Mouse (Mus musculus): ENCODE measurements at regions not wholly inside any gene's neighbourhood (a gene's known extent, or its start where the extent isn't known, plus 50 kb on each side); places are given as distances from the start of the nearest gene placed in this dataset.

DNA sequence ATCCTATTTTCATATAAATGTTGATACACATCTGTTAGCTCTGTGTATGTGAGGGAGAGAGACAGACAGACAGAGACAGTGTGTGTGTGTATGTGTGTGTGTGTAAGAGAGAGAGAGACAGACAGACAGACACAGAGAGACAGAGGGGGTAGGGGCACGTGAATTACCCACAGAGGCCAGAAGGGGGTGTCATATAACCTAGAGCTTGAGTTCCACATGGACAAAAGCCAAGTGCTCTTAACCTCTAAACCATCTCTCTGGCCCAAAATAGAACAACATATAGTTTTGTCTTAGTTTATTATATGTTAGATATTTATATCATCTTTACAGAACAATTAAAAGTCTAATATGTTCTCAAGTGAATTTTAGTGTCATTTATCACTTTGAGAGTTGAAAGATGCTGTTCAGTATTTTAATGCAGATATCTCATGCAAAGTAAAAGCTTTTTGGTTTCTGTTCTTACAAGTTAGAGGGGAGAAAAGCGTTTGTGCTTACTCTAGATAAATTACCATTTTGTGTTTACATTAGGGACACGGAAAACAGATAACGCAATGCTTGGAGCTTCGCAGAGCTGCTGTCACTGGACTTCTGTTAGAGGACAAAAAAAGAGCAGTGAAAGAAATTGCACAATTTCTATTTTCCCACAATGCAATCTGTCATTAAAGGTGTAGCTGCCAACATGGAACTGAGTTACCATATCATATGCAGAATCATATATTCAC, 710.6 kb upstream of the Tmem132c start:
- Histone ChIP-seq H3K4me3 (no peak overlapping the region), H3K27ac (no peak overlapping the region)
- TF ChIP-seq CTCF (IDR thresholded peaks at IDR 0.05): no peak
- DNase-seq: no peak
- intact Hi-C loops (cut with DNase I): no loop called here

DNA sequence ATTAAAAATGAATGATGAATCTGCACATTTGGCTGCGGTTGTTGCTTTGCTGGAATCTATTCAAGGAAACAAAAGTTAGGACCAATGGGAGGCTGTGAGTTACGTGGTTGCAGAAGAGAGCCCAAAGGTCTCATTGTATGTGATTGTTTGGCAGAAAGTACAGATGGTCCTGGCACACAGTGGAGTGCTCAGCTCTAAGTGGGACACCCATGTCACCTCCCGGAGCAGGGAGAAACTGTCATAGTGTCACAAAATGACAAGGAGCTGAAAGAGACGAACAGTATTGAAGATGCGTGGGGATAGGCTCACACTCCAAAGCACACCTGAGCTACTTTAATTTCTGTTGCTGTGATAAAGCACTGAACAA, 710.1 kb upstream of the Tmem132c start:
- no peak for TF ChIP-seq CTCF (IDR thresholded peaks at IDR 0.05)
- intact Hi-C loops (cut with DNase I): no loop called here
- Histone ChIP-seq H3K4me3 (no peak overlapping the region), H3K27ac (no peak overlapping the region)
- no peak for DNase-seq

DNA sequence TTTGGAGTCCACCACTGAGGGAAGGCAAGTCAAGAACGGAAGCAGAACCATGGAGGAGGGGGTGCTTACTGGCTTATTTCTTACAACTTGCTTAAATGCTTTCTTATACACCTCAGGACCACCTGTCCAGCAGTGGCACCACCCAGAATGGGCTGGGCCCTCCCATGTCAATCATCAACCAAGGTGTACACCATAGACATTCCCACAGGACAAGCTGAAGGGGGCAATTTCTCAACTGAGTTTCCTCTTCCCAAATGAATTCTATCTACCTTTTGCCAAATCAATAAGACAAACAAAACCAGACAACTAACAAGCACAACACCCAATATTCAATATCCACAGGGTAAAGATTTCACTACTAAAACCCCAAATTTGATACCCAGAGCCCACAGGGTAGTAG, 709.6 kb upstream of the Tmem132c start:
- no peak for TF ChIP-seq CTCF (IDR thresholded peaks at IDR 0.05)
- no peak overlapping the region for H3K27ac ChIP-seq
- DNase-seq: no peak
- no peak overlapping the region for H3K4me3 ChIP-seq
- intact Hi-C loops (cut with DNase I): no loop called here

DNA sequence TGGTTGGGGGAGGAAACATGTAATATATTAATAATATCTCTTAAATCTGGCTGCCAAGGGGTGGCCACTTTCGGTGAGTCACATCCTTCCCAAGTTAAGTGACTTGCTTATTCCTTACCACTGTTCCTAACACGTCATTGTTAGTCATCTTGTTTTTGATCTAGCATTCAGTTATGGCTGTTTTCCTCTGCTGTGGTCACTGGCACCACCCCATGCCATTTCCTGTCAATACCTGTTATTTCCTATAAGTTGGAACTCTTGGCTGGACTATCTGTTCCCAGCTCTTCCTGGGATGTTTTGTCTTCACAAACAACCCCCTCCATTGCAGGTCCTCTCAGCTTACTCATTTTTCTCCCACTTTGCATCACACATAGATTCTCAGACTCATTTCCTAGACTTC, 703.5 kb upstream of the Tmem132c start:
- TF ChIP-seq CTCF (IDR thresholded peaks at IDR 0.05): no peak
- no peak overlapping the region for H3K4me3 ChIP-seq
- intact Hi-C loops (cut with DNase I): no loop called here
- H3K27ac ChIP-seq: no peak overlapping the region
- no peak for DNase-seq

DNA sequence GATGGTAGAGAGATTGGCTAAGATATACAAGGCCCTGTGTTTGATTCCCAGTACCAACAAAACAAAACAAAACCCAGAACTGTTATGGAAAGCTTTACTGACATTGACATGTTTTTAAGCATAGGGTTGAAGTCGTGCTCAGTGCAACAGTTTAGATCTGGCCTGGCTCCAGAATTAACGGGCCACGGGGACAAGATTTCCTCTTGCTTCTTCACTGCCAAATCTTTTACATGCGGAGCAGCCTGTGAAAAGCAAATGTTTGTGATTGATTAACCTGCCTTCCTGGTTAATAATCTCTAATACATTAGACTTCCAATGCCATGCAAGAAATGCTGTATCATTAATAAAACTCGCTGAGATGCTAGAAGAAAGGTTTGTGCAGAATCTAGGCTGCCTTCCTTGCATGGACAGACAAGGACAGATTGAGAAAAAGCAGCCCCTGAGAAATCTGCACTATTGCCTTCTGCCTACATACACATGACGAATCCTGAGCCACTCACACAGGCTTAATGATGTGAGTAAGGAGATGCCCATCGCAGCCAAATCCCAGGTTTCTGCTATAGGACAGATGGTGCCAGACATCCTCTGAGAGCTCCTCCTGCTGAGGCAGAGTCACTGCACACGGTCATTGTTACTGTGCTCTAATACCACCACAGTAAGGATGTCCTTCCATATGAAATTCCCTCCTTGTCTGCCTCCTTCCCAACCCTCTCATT, 697.2 kb upstream of the Tmem132c start:
- H3K27ac ChIP-seq: no peak overlapping the region
- TF ChIP-seq CTCF (IDR thresholded peaks at IDR 0.05): no peak
- no peak for DNase-seq
- intact Hi-C loops (cut with DNase I): no loop called here
- H3K4me3 ChIP-seq: no peak overlapping the region

DNA sequence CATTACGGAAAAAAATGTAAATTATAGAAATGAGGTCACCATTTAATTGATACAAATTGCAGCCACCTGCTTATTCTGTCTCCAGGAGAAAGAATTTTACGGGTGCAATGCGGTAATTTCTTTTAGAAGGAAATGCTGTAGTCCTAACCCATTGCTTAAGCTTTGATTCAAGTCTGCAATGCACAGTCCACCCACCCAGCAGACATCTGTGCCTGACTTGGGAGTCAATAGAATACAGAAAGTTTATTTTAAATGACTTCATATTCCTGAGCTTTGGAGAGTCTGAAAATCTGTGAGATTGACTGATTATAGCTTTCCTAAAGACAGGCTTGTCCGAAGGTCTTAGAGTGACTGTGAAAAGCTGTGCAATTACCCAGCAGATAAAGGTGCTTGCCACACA, 693.8 kb upstream of the Tmem132c start:
- intact Hi-C loops (cut with DNase I): no loop called here
- no peak for TF ChIP-seq CTCF (IDR thresholded peaks at IDR 0.05)
- Histone ChIP-seq H3K4me3 (no peak overlapping the region), H3K27ac (no peak overlapping the region)
- DNase-seq: no peak

DNA sequence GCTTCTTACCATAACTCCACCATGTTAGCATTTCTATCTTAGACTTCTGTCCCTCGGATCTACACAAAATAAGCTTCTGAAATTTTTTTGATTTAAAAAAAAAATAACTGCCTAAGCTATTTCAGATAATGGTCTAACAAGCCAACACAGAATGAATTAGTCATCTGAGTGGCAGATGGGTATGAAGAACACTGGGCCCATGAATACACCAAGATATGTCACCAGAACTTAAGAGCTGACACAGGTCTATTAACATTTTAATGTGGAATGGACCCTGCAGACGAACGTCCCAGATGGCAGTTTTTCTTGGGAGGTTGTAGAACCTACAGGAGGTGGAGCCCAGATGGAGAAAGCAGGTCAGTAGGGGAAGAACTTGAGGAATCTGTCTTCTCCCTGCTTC, 689.9 kb upstream of the Tmem132c start:
- TF ChIP-seq CTCF (IDR thresholded peaks at IDR 0.05): no peak
- intact Hi-C loops (cut with DNase I): no loop called here
- Histone ChIP-seq H3K27ac (no peak overlapping the region), H3K4me3 (no peak overlapping the region)
- DNase-seq: no peak

DNA sequence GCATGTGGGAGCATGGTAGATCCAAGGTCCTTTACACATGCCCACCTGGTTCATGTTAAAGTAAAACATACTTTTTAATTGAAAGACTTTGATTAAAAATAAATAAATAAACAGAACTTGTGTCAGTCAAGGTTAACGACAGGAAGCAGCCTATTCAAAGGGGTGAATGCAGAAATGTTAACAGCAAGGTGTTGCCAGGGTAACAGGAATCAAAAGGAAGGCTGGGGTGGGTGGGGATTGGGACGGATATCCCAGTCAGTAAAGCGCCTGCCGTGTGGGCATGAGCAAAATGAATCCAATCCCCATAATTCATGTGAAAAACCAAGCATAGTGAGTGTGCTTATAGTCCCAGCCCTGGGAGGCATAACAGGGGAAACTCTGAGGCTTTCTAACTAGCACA, 682.6 kb upstream of the Tmem132c start:
- no peak overlapping the region for H3K4me3 ChIP-seq
- DNase-seq: no peak
- TF ChIP-seq CTCF (IDR thresholded peaks at IDR 0.05): no peak
- H3K27ac ChIP-seq: no peak overlapping the region
- intact Hi-C loops (cut with DNase I): no loop called here

DNA sequence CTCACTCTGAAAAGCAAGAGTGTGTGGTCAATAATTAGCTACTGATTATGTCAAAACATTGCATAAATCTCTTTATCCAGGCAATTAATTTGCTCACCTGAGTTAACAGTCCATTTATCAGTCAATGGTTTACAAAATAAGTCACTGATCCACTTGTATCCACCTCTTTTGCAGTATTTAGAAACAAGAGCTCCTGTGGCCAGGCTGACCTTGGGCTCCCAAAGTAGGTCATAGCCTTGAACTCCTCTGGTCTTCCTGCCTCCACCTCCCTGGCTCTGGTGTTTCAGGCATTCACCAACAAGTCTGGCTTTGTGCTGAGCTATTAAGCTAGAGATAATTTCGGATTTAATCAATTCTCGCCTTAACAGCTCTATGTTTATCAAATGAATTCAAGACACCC, 675.8 kb upstream of the Tmem132c start:
- Histone ChIP-seq H3K4me3 (no peak overlapping the region), H3K27ac (no peak overlapping the region)
- intact Hi-C loops (cut with DNase I): no loop called here
- no peak for DNase-seq
- no peak for TF ChIP-seq CTCF (IDR thresholded peaks at IDR 0.05)

DNA sequence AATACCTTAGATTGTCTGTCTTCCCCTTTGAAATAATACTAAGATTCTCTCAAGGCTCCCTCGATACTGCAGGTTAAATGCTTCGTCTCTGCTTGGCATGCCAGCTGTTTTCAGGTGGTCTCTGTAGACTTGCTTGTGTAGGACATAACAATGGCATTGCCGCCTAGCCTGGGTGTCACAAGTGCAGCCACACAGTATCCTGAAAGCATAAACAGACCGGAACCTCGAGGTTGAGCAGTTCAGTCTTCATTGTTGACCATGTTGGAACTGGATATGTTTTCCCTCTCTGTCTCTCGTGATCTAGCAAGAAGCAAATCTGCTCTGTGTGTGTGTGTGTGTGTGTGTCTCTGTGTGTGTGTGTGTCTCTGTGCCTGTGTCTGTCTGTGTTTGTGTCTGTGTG, 675.4 kb upstream of the Tmem132c start:
- TF ChIP-seq CTCF (IDR thresholded peaks at IDR 0.05): no peak
- DNase-seq: no peak
- intact Hi-C loops (cut with DNase I): no loop called here
- H3K4me3 ChIP-seq: no peak overlapping the region
- no peak overlapping the region for H3K27ac ChIP-seq

DNA sequence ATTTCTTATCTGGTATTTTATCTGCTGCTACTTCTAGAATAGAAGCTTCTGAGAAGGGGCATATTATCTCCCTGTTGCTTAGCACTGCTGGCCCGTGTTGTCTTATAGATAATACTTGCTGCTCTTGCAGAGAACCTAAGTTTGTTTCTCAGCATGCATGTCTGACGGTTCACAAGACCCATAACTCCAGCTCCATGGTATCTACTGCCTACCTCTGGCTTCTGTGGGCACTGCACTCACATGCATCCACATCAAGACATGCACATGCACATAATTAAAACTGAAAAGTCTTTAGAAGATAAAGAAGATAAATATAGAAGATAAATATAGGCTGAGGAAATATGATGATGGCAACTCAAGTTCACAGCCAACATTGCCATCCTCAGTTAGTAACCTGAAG, 667.8 kb upstream of the Tmem132c start:
- no peak overlapping the region for H3K27ac ChIP-seq
- intact Hi-C loops (cut with DNase I): no loop called here

DNA sequence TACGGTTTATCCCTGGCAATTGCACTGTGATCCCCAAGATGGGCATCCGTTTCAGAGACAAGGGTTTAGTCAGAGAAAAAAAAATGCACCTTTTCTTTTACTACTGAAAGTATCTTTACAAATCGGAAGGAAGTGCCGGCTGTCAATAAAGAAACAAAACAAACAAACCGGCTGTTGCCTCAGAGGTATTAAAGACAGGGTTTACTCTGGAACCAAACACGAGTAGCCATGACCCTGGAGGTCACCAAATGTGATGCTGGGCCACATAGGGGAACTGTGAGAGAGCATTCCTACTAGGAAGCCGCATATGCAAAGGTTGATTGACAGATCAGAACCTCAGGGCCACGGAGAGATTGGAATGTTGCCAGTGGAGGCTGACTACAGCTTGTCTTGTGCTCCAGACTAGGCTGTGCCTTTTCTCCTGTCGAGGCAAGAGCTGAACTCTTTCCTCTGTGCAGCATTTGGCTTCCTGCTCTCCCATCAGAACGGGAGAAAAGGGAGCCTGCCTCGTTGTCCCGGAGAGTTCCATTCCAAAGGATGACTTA, 643.8 kb upstream of the Tmem132c start:
- TF ChIP-seq CTCF (IDR thresholded peaks at IDR 0.05): no peak
- DNase-seq: no peak
- no peak overlapping the region for H3K27ac ChIP-seq
- intact Hi-C loops (cut with DNase I): no loop called here
- no peak overlapping the region for H3K4me3 ChIP-seq

More for the DNA sequence above, 667.8 kb upstream of the Tmem132c start:
- TF ChIP-seq CTCF (IDR thresholded peaks at IDR 0.05): no peak
- no peak for DNase-seq
- H3K4me3 ChIP-seq: no peak overlapping the region

DNA sequence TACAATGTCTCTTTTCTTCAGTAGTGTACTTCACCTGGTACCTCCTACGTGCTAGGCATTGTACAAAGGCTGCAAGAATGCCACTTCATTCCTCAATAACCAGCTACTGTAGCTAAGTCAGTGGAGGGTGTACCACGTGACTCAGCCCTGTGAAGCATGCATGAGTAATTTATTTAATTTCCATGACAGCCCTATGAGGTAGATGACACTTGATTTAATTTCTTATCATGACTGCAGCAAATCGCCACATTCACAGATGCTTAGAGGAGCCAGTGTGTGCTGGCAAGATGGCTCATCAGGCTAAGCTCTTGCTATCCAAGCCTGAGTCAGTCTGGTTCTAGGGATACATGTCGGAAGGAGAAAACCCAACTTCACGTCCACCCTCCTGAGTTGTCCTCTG, 642.0 kb upstream of the Tmem132c start:
- DNase-seq: no peak
- TF ChIP-seq CTCF (IDR thresholded peaks at IDR 0.05): no peak
- Histone ChIP-seq H3K27ac (no peak overlapping the region), H3K4me3 (no peak overlapping the region)
- intact Hi-C loops (cut with DNase I): no loop called here

DNA sequence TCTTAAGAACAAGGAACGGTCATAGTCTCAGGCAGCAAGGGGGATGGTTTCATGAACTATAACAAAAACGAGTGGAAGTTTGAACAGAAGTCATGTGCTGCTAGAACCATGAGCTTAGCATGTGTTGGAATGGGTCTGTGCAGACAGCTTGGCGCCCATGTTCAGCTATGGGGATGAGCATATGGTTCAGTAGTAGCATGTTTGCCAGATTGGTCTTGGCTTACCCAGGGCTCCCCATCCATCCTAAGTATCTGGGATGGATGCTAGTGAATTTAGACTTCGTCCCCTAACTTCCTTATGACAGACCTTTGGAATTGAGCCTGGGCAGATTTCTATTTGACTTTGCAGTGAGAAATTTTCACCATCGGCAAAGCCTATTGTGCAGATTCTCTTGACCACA, 634.9 kb upstream of the Tmem132c start:
- no peak for TF ChIP-seq CTCF (IDR thresholded peaks at IDR 0.05)
- intact Hi-C loops (cut with DNase I): no loop called here
- Histone ChIP-seq H3K27ac (no peak overlapping the region), H3K4me3 (no peak overlapping the region)
- DNase-seq: no peak
